Mouse (Mus musculus) spleen, postnatal 10 days (tissue): ENCODE measurements around the gene Pde2a.

Source experiments
- DNase-seq, 2 experiments: peaks; one replicate each; pipeline ENCODE4 v3.0.0; 2021 to 2022; ENCODE audit warnings: low spot score in 2 of 2

The Pde2a gene

GRCm38 (mm10) chr7:101421529-101421928 is at the start of gene Pde2a:
Gene Pde2a, plus strand, starts transcription at chr7:101421691.
- no peak for DNase-seq

GRCm38 (mm10) chr7:101373082-101373481 is 48.4 kb upstream of the Pde2a start:
- no peak for DNase-seq

- DNase-seq: no peak
Measured at GRCm38 (mm10) chr7:101374155-101374554, 47.3 kb upstream of the Pde2a start.

GRCm38 (mm10) chr7:101376701-101377340 is 44.7 kb upstream of the Pde2a start:
- DNase-seq: no peak

- peak; percentile 57 to 82 for DNase-seq
Measured at GRCm38 (mm10) chr7:101377741-101378262, 43.7 kb upstream of the Pde2a start.

GRCm38 (mm10) chr7:101378285-101378684 is 43.2 kb upstream of the Pde2a start:
- DNase-seq: no peak

- no peak for DNase-seq
Measured at GRCm38 (mm10) chr7:101378796-101379465, 42.6 kb upstream of the Pde2a start.

GRCm38 (mm10) chr7:101379732-101380131 is 41.8 kb upstream of the Pde2a start:
- DNase-seq: no peak

- DNase-seq: no peak
Measured at GRCm38 (mm10) chr7:101381512-101381911, 40.0 kb upstream of the Pde2a start.

- peak in 1 of 2 experiments; percentile 68 for DNase-seq
Measured at GRCm38 (mm10) chr7:101382378-101382777, 39.1 kb upstream of the Pde2a start.

GRCm38 (mm10) chr7:101383756-101384155 is 37.7 kb upstream of the Pde2a start:
- DNase-seq: no peak

GRCm38 (mm10) chr7:101384931-101385330 is 36.6 kb upstream of the Pde2a start:
- DNase-seq: no peak

GRCm38 (mm10) chr7:101385331-101385733 is 36.2 kb upstream of the Pde2a start:
- DNase-seq: no peak

GRCm38 (mm10) chr7:101385866-101386452 is 35.5 kb upstream of the Pde2a start:
- no peak for DNase-seq

GRCm38 (mm10) chr7:101389256-101389655 is 32.2 kb upstream of the Pde2a start:
- DNase-seq: no peak

GRCm38 (mm10) chr7:101391909-101392479 is 29.5 kb upstream of the Pde2a start:
- no peak for DNase-seq

- DNase-seq: no peak
Measured at GRCm38 (mm10) chr7:101393015-101393414, 28.5 kb upstream of the Pde2a start.

- DNase-seq: no peak
Measured at GRCm38 (mm10) chr7:101393694-101394504, 27.6 kb upstream of the Pde2a start.

GRCm38 (mm10) chr7:101394569-101394968 is 26.9 kb upstream of the Pde2a start:
- DNase-seq: no peak

- DNase-seq: no peak
Measured at GRCm38 (mm10) chr7:101395471-101395870, 26.0 kb upstream of the Pde2a start.

- no peak for DNase-seq
Measured at GRCm38 (mm10) chr7:101397175-101397574, 24.3 kb upstream of the Pde2a start.

GRCm38 (mm10) chr7:101401510-101401909 is 20.0 kb upstream of the Pde2a start:
- DNase-seq: no peak
